Mouse (Mus musculus): Measurements from ENCODE around the gene Slc37a4.
"Not testable (repeated sequence)": the region's sequence is repeated elsewhere in the genome, so short reads cannot be mapped to it uniquely, and the experiment has no call there.

Slc37a4 gene

DNA sequence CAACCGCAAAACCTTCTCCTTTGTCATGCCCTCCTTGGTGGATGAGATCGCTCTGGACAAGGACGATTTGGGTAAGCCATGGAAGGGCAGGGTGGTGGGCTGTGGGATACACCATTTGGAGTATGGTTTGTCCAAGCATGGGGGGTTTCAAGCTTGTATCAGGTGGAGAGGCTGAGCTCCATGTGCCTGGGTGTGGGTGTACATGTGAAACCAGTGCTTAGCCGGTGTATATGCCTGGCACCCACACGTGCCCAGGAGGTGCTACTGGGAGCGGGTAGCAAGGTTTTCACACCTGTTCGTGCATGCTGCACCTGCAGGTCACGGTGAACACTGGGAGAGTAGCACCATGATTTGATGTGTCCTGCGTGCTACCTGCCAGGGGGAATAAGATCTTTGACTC, 1.9 kb downstream of the Slc37a4 start:
- no peak for DNase-seq (ENCODE audit: low spot score)

DNA sequence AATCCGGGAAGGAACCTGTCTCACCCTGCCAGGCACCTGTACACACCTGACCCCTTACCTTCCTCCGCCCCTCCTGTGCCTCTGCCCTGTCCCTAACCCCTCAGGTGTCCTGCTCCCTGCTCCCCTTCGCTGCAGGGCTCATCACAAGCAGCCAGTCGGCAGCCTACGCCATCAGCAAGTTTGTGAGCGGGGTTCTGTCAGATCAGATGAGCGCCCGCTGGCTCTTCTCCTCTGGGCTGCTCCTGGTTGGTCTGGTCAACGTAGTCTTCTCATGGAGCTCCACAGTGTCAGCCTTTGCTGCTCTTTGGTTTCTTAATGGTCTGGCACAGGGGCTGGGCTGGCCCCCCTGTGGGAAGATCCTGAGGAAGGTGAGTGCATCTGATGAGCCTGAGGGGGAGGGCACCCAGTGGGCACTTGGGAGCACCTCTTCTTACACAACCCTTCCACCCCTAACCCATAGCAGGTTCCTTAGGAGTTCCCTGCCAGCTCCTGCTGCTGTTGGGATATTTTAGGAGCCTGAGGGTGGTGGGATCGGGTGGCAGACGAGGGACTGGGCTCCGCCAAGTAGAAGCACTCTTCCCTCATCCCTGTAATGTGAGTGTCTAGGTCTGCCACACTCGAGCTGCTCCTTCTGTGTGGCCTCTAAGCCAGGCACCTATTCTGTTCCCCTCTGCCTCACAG, 2.6 kb downstream of the Slc37a4 start:
- DNase-seq (ENCODE audit: low spot score): no peak

DNA sequence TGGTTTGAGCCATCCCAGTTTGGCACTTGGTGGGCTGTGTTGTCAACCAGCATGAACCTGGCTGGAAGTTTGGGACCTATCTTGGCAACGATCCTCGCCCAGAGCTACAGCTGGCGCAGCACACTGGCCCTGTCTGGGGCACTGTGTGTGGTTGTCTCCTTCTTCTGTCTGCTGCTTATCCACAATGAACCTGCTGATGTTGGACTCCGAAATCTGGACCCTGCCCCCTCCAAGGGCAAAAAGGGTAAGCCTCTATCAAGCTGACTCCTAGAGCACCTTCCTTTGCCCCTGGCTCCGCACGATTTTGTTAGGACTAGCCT, 3.1 kb downstream of the Slc37a4 start:
- no peak for DNase-seq (ENCODE audit: low spot score)

DNA sequence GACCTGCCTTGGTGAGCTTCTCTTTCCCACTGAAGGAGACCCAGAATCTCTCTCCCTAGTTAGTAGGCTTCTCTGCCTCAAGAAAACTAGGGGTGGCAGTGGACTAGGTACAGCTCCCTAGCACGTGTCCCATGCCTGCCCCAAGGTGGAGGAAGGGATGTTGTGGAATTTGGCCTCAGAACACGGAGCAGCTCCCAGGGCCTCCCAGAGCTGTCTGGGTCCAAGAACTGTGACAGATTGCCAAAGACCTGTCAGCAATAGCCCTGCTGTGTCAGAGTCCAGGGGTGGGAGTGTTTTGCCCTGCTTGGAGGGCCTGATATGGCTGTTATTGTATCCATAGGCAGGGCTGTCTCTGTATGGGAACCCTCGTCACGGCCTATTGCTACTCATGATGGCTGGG, 4.4 kb downstream of the Slc37a4 start:
- peak; percentile 70 for DNase-seq (ENCODE audit: low spot score)

DNA sequence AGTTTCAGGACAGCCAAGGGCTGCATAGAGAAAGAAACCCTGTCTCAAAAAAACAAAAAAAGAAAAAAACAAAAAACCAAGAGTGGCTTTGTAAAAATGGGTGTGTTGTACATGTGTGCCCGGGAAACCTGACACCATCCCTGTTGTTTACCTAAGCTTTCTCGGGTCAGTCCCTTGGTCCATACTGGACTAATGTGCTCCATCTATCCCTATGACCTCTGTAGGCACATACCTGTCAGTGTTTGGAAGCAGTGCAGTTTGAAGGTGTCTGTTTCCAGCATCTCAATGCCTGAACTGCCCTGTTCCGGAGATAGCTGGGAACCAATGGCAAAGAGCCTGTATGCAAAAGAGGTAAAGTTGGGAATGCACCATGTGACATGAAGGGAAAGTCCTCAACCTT, 8.4 kb downstream of the Slc37a4 start:
- no peak for DNase-seq (ENCODE audit: low spot score)

DNA sequence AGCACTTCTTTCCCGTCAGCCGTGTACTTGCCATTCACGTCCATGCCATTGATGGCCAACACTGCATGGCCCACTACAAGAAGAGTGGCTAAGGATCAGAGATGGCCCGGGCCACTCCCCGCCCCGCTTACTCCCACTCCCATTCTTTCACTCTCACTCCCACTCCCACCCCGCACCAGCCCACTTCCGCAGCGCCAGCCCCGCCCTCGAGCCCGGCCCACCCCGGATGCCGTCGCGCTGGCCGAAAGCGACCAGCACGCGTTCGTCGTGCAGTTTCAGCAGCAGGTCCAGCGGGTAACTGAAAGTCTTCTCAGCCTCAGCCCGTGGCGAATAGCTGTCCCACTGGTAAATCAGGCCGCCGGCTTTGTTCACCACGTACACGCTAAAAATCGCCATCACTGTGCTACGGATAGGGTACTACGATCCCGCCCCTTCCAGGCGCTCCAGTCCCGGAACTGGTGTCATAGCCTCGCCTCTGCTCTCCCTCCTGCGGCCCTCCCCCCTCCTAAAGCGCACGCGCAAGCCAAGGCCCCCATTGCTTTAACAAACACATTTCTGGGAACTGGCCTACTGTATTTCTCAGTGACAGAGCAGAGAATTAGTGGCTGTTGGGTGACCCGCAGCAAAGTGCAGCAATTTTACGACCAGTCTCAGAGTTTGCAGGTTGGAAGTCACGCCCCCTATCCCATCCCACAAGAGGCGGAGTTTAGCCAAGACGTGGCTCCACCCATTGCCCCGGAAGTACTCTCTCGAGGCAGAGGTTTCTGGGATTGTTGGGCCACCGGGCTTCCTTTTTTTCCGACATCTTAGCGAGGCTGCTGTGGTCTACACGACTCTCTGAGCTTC, 10.5 kb downstream of the Slc37a4 start, which contains the start of the genes Rps25 and Trappc4:
Gene Rps25 (plus strand): TSS at position 234 of the 846 bp plus-strand sequence.
Gene Trappc4 (minus strand): TSS at position 695 of the 846 bp plus-strand sequence.
- peak; percentile 97 for DNase-seq (ENCODE audit: low spot score)

DNA sequence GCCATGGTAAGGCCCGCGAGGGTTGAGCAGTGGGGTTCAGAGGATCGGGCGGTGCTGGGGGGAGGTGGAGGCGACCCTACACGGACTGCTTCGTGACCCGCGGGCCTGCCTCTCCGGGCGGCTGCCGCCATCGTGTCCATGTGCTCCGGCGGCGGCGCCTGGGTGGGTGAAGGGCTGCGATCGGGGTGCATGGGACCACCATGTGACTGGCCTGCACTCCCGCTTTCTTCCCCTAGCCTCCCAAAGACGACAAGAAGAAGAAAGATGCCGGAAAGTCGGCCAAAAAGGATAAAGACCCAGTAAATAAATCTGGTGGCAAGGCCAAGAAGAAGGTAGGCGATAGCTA, 11.1 kb downstream of the Slc37a4 start:
- DNase-seq (ENCODE audit: low spot score): no peak

DNA sequence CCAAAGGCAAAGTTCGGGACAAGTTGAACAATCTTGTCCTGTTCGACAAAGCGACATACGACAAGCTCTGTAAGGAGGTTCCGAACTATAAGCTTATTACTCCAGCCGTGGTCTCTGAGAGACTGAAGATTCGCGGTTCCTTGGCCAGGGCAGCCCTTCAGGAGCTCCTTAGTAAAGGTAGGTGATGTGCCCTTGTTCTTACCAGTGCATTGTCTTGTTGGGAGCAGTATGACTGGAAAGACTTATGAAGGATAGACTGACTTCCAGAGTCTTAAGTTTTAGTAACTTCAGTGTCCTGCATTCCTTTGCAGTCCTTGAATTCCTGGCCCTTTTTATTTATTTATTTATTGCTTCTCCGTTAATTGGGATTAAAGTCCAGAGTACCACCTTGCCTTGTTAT, 12.0 kb downstream of the Slc37a4 start:
- not testable (repeated sequence) for DNase-seq (ENCODE audit: low spot score)

DNA sequence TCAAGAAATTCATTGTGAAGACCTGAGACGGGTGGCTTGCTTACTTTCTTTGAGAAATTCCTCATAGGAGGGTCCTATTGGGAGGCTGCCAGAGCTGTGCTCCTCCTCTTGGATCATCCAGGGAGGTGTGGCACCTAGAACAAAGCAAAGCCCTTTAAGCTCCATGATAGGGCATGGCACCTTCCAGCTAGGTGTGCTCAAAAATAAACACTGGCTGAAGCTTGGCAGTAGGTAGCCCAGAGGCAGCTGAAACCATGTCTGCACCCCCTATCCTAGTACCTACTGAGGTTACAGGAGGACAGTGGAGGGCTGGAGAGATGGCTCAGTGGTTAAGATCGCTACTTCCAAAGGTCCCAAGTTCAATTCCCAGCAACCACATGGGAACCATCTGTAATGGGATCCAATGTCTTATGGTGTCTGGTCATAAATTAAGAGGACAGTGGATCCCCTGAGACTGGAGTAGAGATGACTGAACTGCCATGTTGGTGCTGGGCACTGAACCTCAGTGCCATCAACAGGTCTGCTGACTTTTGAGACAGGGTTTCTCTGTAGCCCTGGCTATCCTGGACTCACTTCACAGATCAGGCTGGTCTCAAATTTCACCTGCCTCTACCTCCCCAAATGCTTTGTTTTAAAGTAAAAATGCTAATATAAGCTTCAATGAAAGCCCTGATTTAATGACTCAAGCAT, 14.1 kb downstream of the Slc37a4 start:
- DNase-seq (ENCODE audit: low spot score): no peak

DNA sequence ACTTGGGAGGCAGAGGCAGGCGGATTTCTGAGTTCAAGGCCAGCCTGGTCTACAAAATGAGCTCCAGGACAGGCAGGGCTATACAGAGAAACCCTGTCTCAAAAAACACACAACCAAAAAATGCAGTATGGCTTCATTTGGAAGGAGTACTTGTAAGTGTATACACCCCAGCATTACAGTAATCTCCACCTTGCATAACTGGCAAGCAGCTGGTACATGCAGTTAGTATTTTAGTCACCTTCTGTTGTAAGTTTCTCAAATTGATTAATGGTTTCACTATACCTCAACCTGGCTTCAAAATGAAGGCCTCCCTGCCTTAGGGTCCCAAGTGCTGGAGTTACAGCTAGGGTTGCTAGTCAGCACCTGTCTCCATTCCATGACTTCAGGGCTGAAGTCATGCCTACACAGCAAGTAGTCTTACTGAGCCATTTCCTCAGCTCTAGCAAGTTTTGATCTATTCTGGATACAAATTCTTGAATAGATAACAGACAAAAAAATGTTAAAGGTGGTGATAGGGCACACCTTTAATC, 15.0 kb downstream of the Slc37a4 start:
- no peak for DNase-seq (ENCODE audit: low spot score)

DNA sequence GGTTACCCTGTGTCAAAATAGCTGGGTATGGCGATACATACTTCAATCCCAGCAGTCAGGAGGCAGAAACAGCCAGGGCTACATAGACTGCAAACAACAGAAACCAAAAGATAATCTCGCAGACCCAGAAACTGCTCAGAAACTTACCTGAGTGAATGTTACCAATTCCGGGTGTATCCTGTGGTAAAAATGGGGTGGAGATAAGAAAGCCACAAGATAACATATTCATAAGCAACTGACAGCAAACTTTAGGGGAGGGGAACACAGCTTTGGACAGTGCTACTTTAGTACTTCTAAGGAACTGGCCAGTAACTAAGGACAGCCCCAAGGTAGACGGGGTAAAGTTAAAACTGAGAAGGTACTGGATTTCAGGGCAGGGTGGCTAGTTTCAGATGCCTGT, 15.7 kb downstream of the Slc37a4 start:
- no peak for DNase-seq (ENCODE audit: low spot score)

DNA sequence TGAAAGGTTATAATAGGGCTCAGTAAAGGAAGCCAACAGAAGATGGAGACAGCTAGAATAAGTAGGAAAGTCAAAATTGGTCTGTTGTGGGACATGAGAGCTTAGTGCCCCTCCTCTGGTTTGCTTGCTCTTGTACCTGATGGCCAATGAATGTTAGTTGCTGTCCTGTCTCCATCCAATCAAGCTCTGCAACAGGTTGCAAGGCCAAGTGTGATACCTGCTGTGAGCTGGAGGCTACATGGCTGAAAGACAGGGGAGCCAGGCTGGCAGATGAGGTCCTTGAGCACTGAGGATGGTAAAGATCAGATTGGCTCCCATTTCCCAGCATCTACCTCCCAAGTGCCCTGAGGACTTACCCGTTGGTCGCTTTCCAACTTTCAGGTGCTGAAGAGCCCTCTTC, 16.1 kb downstream of the Slc37a4 start:
- no peak for DNase-seq (ENCODE audit: low spot score)

DNA sequence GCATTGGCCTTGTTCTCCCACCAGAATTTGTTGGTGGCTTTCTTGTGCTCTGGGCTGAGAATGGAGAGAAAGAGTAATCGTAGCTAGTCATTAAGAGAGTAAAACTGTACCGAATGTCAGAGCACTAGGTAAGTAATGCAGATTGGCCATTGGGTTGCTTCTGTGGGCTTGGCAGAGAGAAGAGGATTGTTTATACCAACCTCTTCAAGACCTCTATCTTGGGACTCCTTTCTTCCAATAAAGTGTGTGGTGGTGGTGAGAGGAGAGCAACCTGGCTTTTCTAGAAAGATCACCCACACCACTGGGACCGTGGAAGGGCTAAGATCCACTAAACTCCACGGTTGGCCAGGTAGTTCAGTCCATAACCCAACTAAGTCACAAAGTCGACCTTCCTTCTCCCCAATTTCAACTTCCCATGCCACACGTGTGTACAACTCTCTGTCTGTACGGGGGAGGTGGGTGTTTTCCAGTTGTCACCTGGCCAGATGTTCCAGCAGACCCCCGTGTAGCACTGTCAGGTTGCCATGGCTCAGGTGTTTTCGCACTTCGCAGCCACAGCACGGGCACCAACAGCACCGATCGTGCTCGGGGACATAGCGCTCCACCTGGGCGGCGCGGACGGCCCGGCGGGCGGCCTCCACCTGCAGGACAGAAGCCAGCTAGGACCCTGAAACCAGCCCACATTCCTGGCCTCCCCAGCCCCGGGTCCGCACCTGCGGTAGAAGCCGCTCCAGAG, 20.7 kb downstream of the Slc37a4 start:
- no peak for DNase-seq (ENCODE audit: low spot score)

DNA sequence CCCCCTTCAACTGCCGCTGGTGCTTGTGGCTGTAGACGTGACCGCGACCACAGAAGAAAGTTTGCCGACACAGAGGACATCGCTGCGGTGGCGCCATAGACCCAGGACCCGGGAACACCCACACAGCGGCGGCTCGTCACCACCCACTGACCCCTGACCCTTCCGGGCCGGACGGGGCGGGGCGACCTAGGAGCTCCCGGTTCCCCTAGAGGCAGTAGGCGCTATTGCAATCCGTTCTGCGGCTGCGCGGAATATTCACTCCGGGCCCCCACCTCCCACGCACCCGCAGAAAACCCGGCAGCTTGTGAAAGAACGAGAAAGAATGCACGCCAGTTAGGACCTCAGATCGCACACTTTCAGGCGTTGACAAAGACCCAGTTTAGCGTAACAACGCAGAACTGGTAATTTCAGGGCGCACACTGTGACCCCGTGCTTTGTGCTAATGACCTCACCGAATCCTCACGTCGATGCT, 21.3 kb downstream of the Slc37a4 start:
- peak; percentile 95 for DNase-seq (ENCODE audit: low spot score)

DNA sequence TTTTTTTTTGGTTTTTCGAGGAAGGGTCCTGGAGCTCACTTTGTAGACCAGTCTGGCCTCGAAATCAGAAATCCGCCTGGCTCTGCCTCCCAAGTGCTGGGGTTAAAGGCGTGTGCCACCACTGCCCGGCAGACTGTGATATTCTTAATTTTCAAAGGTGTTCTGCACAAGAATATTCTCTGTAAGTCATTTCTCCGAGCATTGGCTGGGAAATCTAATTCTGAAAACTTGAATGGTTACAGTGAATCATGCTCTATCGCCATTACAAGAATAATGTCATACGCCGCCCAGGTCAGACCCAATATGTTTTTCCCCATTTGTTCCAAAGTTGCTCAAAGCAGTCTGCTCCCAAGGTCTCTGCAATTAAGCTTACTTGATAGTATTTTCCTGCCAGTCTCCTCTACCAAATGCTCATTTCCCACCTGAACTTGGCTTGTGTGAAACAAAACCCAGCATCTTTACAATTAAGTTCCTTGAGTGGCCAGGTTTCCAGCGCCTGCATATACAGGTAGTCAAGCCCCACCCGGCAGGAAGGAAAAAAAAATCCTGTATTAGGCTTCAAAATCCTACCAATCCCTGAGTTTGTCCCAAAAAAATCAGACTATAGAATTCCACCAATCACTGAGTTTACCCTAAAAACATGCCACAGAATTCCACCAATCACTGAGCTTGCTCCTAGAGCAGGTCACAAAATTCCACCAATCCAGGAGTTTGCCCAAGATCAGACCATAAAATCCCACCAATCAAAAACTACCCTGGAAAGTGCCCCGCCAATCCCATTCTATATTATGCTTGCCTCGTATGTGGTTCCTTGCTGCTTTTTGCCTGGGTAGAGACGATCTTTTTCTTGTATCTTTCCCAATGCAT, 22.1 kb downstream of the Slc37a4 start, which contains the start of gene Ccdc84:
Gene Ccdc84 (minus strand): TSS at position 51 of the 867 bp plus-strand sequence.
- no peak for DNase-seq (ENCODE audit: low spot score)

DNA sequence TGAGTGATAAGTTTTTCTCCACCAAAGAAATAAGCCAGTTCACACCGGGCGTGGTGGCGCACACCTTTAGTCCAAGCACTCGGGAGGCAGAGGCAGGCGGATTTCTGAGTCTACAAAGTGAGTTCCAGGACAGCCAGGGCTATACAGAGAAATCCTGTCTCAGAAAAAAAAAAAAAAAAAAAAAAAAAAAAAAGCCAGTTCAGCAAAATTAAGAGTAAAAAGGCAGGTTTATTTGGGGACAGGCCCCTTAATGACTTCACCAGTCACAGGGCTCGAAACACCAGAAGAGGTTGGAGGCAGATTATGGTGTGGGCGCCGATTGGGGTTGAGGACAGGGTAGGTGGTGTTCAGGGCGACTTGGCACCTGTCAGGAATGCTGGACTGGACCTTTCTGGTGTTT, 23.1 kb downstream of the Slc37a4 start:
- not testable (repeated sequence) for DNase-seq (ENCODE audit: low spot score)

DNA sequence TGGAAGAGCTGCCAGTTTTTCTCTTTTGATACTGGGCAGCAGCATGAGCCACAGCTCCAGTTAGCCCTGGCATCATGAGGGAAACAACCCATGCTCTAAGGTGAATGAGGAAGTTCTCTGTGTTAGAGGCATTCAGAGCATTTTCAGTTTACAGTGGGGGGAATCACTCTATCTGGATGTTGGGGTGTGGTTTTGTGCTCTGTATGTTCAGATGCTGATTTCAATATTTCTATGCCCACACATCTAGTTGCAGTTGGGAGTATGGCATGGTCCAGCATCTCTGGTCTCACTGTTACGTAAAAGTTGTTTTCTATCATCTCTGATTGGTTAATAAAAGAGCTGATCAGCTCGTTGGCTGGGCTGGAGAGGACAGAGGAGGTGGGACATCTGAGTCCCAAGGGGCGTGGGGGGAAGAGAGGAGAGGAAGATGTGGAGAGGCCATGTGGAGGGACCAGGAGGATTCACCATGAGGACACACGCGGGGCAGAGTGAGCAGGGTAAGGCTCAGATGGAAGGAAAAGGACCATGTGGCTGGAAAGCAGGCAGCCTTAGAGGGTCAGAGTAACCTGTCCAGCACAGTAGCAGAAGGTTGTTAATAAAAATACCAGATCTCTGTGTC, 23.7 kb downstream of the Slc37a4 start:
- no peak for DNase-seq (ENCODE audit: low spot score)

DNA sequence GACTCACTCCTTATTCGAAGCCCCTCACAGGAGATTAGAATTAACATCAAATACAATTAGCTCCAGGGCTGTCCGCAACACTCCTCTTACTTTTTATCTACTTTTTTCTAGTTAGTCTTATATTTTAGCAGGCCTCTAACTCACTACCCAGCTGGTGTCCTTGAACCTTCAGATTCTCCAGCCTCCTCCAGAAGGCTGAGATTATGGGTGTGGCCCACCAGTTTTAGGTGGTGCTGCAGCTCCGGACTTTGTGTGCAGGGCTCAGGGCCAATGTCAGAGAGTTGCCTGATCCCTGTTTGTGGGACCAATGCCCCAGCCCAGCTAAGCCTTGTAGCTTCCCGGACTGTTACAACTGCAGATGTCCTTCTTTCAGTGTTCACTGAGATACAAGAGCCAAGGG, 26.9 kb downstream of the Slc37a4 start:
- no peak for DNase-seq (ENCODE audit: low spot score)

DNA sequence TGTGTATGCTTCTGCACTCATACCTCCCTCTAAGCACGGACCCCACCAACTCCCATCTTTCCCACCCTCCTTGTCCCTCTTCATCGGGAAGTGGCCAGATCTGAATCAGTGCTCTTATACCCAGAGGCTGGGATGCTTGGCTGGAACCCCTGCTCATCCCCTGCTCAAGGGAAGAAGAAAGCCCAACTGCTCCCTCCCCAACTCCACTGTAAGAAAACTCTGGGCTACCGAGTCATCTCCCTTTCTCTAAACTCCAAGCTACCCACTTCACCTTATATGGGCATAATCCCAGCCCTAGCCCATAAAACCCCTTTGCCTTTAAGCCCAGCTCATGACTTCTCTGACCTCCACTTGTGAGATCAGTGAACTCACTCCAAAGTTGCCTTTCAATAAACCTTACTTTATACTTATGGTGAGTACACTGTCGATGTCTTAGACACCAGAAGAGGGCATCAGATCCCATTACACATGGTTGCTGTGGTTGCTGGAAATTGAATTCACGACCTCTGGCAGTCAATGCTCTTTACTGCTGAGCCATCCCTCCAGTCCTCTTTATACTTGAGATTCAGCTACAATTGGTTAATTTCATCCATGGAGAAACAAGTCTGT, 36.0 kb downstream of the Slc37a4 start:
- no peak for DNase-seq (ENCODE audit: low spot score)

DNA sequence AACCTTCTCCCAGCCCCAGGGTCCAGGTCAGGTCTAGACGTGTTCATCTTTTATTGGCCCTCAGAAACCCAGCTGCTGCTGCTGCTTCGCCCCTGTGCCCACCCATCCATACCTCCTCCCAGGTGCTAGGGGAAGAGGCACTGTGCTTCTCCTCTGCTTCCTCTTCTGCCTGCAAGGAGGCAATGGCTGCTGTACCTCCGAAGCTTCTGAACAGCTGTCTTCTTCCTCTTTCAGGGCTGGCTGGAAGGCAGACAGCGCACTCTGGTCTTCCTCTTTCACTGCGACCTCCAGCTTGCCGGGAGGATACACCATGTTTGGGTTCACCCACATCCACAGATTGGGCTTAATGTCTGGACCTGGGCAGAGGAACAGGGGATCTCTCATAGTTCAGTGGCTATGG, 39.1 kb downstream of the Slc37a4 start:
- no peak for DNase-seq (ENCODE audit: low spot score)
